Mouse (Mus musculus) spleen, adult 18-20 months (tissue): ENCODE data around the gene Cfl1.
A peak's percentile ranks its signal among the peaks of the same experiment; 100 is the strongest.
"Not testable (repeated sequence)": the region's sequence is repeated elsewhere in the genome, so short reads cannot be mapped to it uniquely, and the experiment has no call there.

Experiments used
- DNase-seq, 2 experiments: peaks; one replicate each; pipeline ENCODE4 v3.0.0; 2022; ENCODE audit warnings: mixed read lengths in 2 of 2

Gene Cfl1

GRCm38 (mm10) chr19:5466916-5467500, 23.2 kb upstream of the Cfl1 start:
- no peak for DNase-seq

GRCm38 (mm10) chr19:5468374-5468773, 21.9 kb upstream of the Cfl1 start, which contains the start of gene Ctsw:
Gene Ctsw (minus strand): TSS chr19:5468507.
- no peak for DNase-seq

- no peak for DNase-seq
These were observed 18.4 kb upstream of the Cfl1 start for GRCm38 (mm10) chr19:5471846-5472245.

GRCm38 (mm10) chr19:5472857-5473256, 17.4 kb upstream of the Cfl1 start:
- no peak for DNase-seq

- peak; percentile 42 to 43 for DNase-seq
These were observed 16.5 kb upstream of the Cfl1 start, which contains the start of gene Efemp2 for GRCm38 (mm10) chr19:5473720-5474119. Gene Efemp2 (plus strand): TSS chr19:5473954.

GRCm38 (mm10) chr19:5474281-5475068, 15.8 kb upstream of the Cfl1 start:
- no peak for DNase-seq

GRCm38 (mm10) chr19:5475069-5475714, 15.1 kb upstream of the Cfl1 start:
- no peak for DNase-seq

- DNase-seq, result no peak
These were observed 13.1 kb upstream of the Cfl1 start for GRCm38 (mm10) chr19:5477004-5477667.

GRCm38 (mm10) chr19:5477668-5478300, 12.5 kb upstream of the Cfl1 start:
- DNase-seq, result no peak

GRCm38 (mm10) chr19:5480016-5480415, 10.2 kb upstream of the Cfl1 start:
- no peak for DNase-seq

- DNase-seq, result no peak
These were observed 8.9 kb upstream of the Cfl1 start for GRCm38 (mm10) chr19:5481398-5481797.

GRCm38 (mm10) chr19:5483386-5484359, 6.6 kb upstream of the Cfl1 start:
- no peak for DNase-seq

GRCm38 (mm10) chr19:5484496-5484895, 5.8 kb upstream of the Cfl1 start:
- no peak for DNase-seq

- DNase-seq, result no peak
These were observed 4.9 kb upstream of the Cfl1 start for GRCm38 (mm10) chr19:5485371-5485770.

- DNase-seq, result no peak
These were observed 4.4 kb upstream of the Cfl1 start for GRCm38 (mm10) chr19:5485821-5486220.

- DNase-seq, result no peak
These were observed 4.0 kb upstream of the Cfl1 start for GRCm38 (mm10) chr19:5486286-5486685.

GRCm38 (mm10) chr19:5486771-5487170, 3.5 kb upstream of the Cfl1 start:
- DNase-seq, result no peak

- peak; percentile 94 to 97 for DNase-seq
These were observed 2.3 kb upstream of the Cfl1 start, which contains the start of gene Mus81 for GRCm38 (mm10) chr19:5487768-5488550. Gene Mus81 (minus strand): TSS chr19:5488402.

- peak; percentile 95 to 96 for DNase-seq
These were observed 1.2 kb upstream of the Cfl1 start for GRCm38 (mm10) chr19:5488878-5489571.

- not testable (repeated sequence) for DNase-seq
These were observed 534 bp upstream of the Cfl1 start for GRCm38 (mm10) chr19:5489721-5490120.
